Mouse (Mus musculus): ENCODE measurements around the gene Med31. TPM values are rescaled to one million over a fixed set of nuclear protein-coding genes. Genes with fewer than 3 reads are reported as not detected.

The Med31 gene
- total and polyA plus RNA-seq, 2 experiments from 2014 or later: 13.2 to 30.8 TPM

DNA sequence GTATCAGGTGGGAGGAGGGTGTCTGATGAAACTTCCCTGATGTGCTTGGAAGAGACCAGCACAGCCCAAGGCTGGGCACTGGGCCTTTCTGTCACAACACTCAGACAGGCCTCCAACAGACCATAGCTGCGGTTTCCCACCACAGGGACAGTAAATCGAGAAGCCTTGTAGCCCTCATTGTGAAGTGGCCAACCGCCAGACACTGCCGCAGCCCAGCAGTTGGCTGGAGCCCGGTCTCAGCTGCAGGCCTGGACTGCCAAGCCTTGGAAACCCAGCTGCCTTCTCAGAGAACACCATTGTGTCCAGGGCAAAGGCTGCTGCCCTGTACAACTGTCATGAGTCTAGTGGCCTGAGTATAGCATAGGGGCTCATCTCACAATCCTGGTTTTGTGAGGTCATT is 18.6 kb upstream of the Med31 start:
- Histone ChIP-seq H3K4me1 (ENCODE audit: control insufficient read depth, insufficient read depth) (no peaks in the 10 kb centered on the region), H3K36me3 (replicated peaks; ENCODE audit: control insufficient read depth, insufficient read depth, low read length) (no peaks in the 10 kb centered on the region), H3K9ac (replicated peaks; ENCODE audit: low read depth, low read length) (no peak overlapping the region), H3K27me3 (ENCODE audit: control insufficient read depth, insufficient read depth, low read length) (no peaks in the 10 kb centered on the region), H3K27ac (ENCODE audit: low read depth) (no peak overlapping the region), H3K4me3 (ENCODE audit: low read depth, low read length) (no peak overlapping the region), H3K9me3 (replicated peaks; ENCODE audit: control insufficient read depth, low read length) (no peaks in the 10 kb centered on the region), H3K4me2 (ENCODE audit: low read depth, low read length) (no peak overlapping the region)
- TF ChIP-seq EP300 (IDR thresholded peaks at IDR 0.05; ENCODE audit: low read depth): no peak
- TF ChIP-seq CTCF (IDR thresholded peaks at IDR 0.05; ENCODE audit: low read depth): no peak
- ATAC-seq (ENCODE audit: insufficient read depth, low read depth) (no peak), DNase-seq (ENCODE audit: low spot score) (no peak)
- WGBS: 67% methylated on average over 5 of the region's 5 CpGs

DNA sequence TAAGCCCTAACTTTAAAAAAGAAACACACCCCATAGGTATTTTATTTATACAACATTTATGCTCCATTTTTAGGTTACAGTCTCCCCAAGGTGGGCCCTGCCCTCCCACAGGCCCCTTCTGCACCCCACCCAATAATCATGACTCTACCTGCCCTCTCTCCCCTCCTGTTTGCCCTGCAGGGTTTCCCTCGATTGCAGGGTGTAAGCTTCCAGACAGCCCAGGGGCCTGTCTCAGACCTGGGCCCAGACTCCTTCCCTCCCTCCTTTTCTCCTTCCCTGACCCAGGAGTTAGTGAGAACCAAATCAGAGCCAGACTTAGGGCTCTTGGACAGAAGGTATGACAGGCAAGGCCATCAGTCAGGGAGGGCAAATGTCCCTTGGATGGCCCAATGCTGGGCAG is 17.6 kb upstream of the Med31 start:
- Histone ChIP-seq H3K9me3 (replicated peaks; ENCODE audit: control insufficient read depth, low read length) (no peaks in the 10 kb centered on the region), H3K9ac (replicated peaks; ENCODE audit: low read depth, low read length) (no peak overlapping the region), H3K36me3 (replicated peaks; ENCODE audit: control insufficient read depth, insufficient read depth, low read length) (no peaks in the 10 kb centered on the region), H3K4me1 (ENCODE audit: control insufficient read depth, insufficient read depth) (no peaks in the 10 kb centered on the region), H3K27me3 (ENCODE audit: control insufficient read depth, insufficient read depth, low read length) (no peaks in the 10 kb centered on the region), H3K27ac (ENCODE audit: low read depth) (no peak overlapping the region), H3K4me2 (ENCODE audit: low read depth, low read length) (no peak overlapping the region), H3K4me3 (ENCODE audit: low read depth, low read length) (no peak overlapping the region)
- ATAC-seq (ENCODE audit: insufficient read depth, low read depth) (no peak), DNase-seq (ENCODE audit: low spot score) (no peak)
- TF ChIP-seq EP300 (IDR thresholded peaks at IDR 0.05; ENCODE audit: low read depth) (no peak), CTCF (IDR thresholded peaks at IDR 0.05; ENCODE audit: low read depth) (no peak)
- 56% methylated on average over 1 of the region's 1 CpGs for WGBS

DNA sequence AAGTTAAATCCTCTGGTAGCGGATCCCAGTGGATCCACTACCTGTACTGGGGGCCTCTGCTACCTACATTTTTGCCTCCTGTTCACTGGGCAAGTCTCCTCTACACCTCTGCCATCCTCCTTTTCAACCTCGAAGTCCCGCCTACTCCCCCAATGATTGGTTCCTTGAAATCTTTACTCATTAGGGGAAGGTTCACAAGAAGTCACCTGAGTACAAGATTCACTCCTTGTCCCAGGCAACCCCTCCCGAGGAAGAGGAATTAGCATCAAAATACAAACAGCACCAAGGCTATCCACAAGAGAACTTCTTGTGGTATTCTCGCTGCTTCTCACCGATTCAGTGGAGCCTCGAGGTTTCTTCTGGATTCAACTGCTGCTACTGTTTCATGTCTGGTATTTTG is 16.7 kb upstream of the Med31 start:
- no peaks in the 10 kb centered on the region for H3K4me1 ChIP-seq (ENCODE audit: control insufficient read depth, insufficient read depth)
- no peak for TF ChIP-seq CTCF (IDR thresholded peaks at IDR 0.05; ENCODE audit: low read depth)
- no peak for TF ChIP-seq EP300 (IDR thresholded peaks at IDR 0.05; ENCODE audit: low read depth)
- H3K4me2 ChIP-seq (ENCODE audit: low read depth, low read length): no peak overlapping the region
- no peaks in the 10 kb centered on the region for H3K27me3 ChIP-seq (ENCODE audit: control insufficient read depth, insufficient read depth, low read length)
- no peaks in the 10 kb centered on the region for H3K36me3 ChIP-seq (replicated peaks; ENCODE audit: control insufficient read depth, insufficient read depth, low read length)
- H3K4me3 ChIP-seq (ENCODE audit: low read depth, low read length): no peak overlapping the region
- no peak overlapping the region for H3K9ac ChIP-seq (replicated peaks; ENCODE audit: low read depth, low read length)
- ATAC-seq (ENCODE audit: insufficient read depth, low read depth) (no peak), DNase-seq (ENCODE audit: low spot score) (no peak)
- 78% methylated on average over 7 of the region's 7 CpGs for WGBS
- H3K9me3 ChIP-seq (replicated peaks; ENCODE audit: control insufficient read depth, low read length): no peaks in the 10 kb centered on the region
- no peak overlapping the region for H3K27ac ChIP-seq (ENCODE audit: low read depth)

DNA sequence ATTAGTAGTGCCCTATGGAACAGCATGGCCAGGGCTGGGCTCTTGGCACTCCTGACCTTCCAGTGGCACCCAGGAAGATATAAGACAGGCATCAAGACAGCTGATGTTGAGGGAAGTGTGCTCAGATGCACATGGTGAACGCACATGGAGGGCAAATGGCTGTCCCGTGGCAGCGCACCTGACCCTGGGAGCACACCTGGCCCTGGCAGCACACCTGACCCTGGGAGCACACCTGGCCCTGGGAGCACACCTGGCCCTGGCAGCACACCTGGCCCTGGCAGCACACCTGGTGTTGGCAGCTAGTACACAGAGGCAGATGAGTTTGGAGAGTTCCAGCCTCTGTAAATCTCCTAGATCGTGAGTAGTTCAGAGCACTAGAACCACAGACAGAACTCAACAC is 13.1 kb upstream of the Med31 start:
- no peak for DNase-seq (ENCODE audit: low spot score)
- 83% methylated on average over 4 of the region's 4 CpGs for WGBS
- Histone ChIP-seq H3K9ac (replicated peaks; ENCODE audit: low read depth, low read length) (no peak overlapping the region), H3K4me3 (ENCODE audit: low read depth, low read length) (no peak overlapping the region), H3K9me3 (replicated peaks; ENCODE audit: control insufficient read depth, low read length) (no peaks in the 10 kb centered on the region), H3K27me3 (ENCODE audit: control insufficient read depth, insufficient read depth, low read length) (no peaks in the 10 kb centered on the region), H3K4me1 (ENCODE audit: control insufficient read depth, insufficient read depth) (no peaks in the 10 kb centered on the region), H3K27ac (ENCODE audit: low read depth) (no peak overlapping the region), H3K36me3 (replicated peaks; ENCODE audit: control insufficient read depth, insufficient read depth, low read length) (no peaks in the 10 kb centered on the region), H3K4me2 (ENCODE audit: low read depth, low read length) (no peak overlapping the region)
- TF ChIP-seq EP300 (IDR thresholded peaks at IDR 0.05; ENCODE audit: low read depth) (no peak), CTCF (IDR thresholded peaks at IDR 0.05; ENCODE audit: low read depth) (no peak)
- ATAC-seq (ENCODE audit: insufficient read depth, low read depth): no peak

DNA sequence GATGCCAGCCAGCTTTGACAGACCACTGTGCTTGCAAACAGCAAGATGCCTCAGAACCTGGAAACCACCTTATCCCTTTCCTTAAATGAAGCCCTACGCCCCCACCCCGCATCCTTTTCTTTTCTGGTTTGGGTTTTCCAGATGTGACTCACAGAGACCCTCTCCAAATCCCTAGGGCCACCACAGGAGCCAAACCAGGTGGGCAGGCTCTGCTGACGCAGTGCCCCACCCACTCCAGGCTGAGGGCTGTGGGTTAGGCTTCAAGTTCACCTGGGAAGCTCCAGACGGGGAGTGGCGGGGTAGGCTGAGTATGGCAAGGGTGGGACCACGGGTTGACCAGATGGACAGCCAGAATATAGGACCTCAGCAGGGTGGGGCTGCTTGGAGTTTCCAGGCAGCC is 11.5 kb upstream of the Med31 start:
- 83% methylated on average over 6 of the region's 6 CpGs for WGBS
- H3K4me1 ChIP-seq (ENCODE audit: control insufficient read depth, insufficient read depth): no peaks in the 10 kb centered on the region
- ATAC-seq (ENCODE audit: insufficient read depth, low read depth) (no peak), DNase-seq (ENCODE audit: low spot score) (no peak)
- H3K4me2 ChIP-seq (ENCODE audit: low read depth, low read length): no peak overlapping the region
- H3K9me3 ChIP-seq (replicated peaks; ENCODE audit: control insufficient read depth, low read length): no peaks in the 10 kb centered on the region
- no peak overlapping the region for H3K9ac ChIP-seq (replicated peaks; ENCODE audit: low read depth, low read length)
- no peak overlapping the region for H3K4me3 ChIP-seq (ENCODE audit: low read depth, low read length)
- no peaks in the 10 kb centered on the region for H3K27me3 ChIP-seq (ENCODE audit: control insufficient read depth, insufficient read depth, low read length)
- TF ChIP-seq EP300 (IDR thresholded peaks at IDR 0.05; ENCODE audit: low read depth) (no peak), CTCF (IDR thresholded peaks at IDR 0.05; ENCODE audit: low read depth) (no peak)
- H3K36me3 ChIP-seq (replicated peaks; ENCODE audit: control insufficient read depth, insufficient read depth, low read length): no peaks in the 10 kb centered on the region
- H3K27ac ChIP-seq (ENCODE audit: low read depth): no peak overlapping the region

DNA sequence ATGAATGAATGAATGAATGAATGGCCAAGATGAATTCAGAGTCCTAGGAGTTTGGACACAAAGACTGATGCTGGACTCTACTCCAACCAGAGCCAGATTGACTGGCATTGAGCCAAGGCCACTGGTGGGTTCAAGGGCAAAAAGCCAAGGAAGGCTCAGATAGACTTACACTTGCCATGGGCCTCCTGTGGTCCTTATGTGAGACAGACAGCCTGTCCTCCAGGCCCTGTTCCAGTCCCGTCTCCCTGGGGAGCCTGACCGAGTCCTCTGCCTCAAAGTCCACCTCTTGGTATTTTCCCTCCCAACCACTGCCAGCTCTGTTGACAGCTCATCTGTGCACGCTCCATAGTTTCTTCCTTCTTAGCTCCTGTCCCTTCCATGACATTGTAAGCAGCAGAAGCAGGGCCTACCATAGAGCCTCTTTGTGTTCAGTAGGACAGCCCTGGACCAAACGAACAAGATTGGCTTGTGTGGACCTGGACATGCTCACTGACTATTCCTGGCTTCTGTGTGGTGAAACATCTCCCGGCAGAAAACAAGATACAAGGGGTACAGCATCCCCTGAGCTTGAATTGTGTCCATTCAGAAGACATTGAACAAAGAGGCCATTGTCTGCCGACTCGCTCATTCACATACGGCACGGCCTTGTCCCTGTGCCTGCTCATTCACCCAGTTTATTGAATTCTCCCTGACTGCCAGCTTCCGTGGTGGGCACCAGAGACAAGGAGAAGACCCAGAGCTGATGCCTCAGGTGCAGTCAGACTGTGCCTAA is 10.8 kb upstream of the Med31 start:
- no peaks in the 10 kb centered on the region for H3K36me3 ChIP-seq (replicated peaks; ENCODE audit: control insufficient read depth, insufficient read depth, low read length)
- H3K27me3 ChIP-seq (ENCODE audit: control insufficient read depth, insufficient read depth, low read length): no peaks in the 10 kb centered on the region
- H3K9me3 ChIP-seq (replicated peaks; ENCODE audit: control insufficient read depth, low read length): no peaks in the 10 kb centered on the region
- ATAC-seq (ENCODE audit: insufficient read depth, low read depth) (no peak), DNase-seq (ENCODE audit: low spot score) (no peak)
- no peak overlapping the region for H3K4me2 ChIP-seq (ENCODE audit: low read depth, low read length)
- H3K27ac ChIP-seq (ENCODE audit: low read depth): no peak overlapping the region
- H3K9ac ChIP-seq (replicated peaks; ENCODE audit: low read depth, low read length): no peak overlapping the region
- no peak overlapping the region for H3K4me3 ChIP-seq (ENCODE audit: low read depth, low read length)
- no peaks in the 10 kb centered on the region for H3K4me1 ChIP-seq (ENCODE audit: control insufficient read depth, insufficient read depth)
- 64% methylated on average over 10 of the region's 10 CpGs for WGBS
- no peak for TF ChIP-seq CTCF (IDR thresholded peaks at IDR 0.05; ENCODE audit: low read depth)
- TF ChIP-seq EP300 (IDR thresholded peaks at IDR 0.05; ENCODE audit: low read depth): no peak
